ENCODE assay signal across 10 mouse cellular contexts in genomic region chr3:51517878-51518762, GRCm38 (mm10). TPM values are rescaled to one million over a fixed set of nuclear protein-coding genes. Genes with fewer than 3 reads are reported as not detected.
DNase-seq lines count a peak whose midpoint lies in the region; TF ChIP-seq lines count a peak whose summit lies in the region.
"Had no signal": no experiment of that assay in that cellular context is flagged by ENCODE, and none has a peak within 500 bp of the region (broad histone marks: within the 10 kb centered on the region; RNA-seq: fewer than 3 reads in every experiment).

No protein-coding gene starts in this region.

- WGBS in lung, adult 2 months: 74% methylated on average over 12 of the region's 12 CpGs
- WGBS in macrophage (ENCODE audit: missing documents): 32% methylated on average over 12 of the region's 12 CpGs

- no peaks in the 10 kb centered on the region for H3K27me3 ChIP-seq in erythroblast, embryonic 14.5 days (ENCODE audit: control insufficient read depth)
- H3K27me3 ChIP-seq: heart, embryonic 15.5 days had no signal

- H3K36me3 ChIP-seq in erythroblast, embryonic 14.5 days (ENCODE audit: control insufficient read depth): peaks cover 3% of the 10 kb centered on the region
- H3K36me3 ChIP-seq in macrophage (ENCODE audit: inconsistent target): peaks cover 26% of the 10 kb centered on the region; the same call in 1 of the 2 replicates

- DNase-seq in lung, postnatal 36 days: peak; percentile 45
- DNase-seq in lung, adult 2 months: no peak
- no peak for DNase-seq in cerebellum, postnatal 25 days
- no peak for DNase-seq in adrenal gland, postnatal 10 days
- no peak for DNase-seq in layer of hippocampus, postnatal 14 days (ENCODE audit: low spot score in 2 of 2)
- DNase-seq: lung, embryonic 14.5 days; thymus, postnatal 14 days had no signal

- H3K4me3 ChIP-seq in lung, adult 2 months (replicated peaks; ENCODE audit: extremely low read depth, low read depth, low read length): no peak overlapping the region
- peak overlapping the region; percentile 43 for H3K4me3 ChIP-seq in erythroblast, embryonic 14.5 days (replicated peaks)
- no peak overlapping the region for H3K4me3 ChIP-seq in macrophage (ENCODE audit: inconsistent target)
- H3K4me3 ChIP-seq: heart, embryonic 15.5 days had no signal

- peak overlapping the region; percentile 58 for H3K27ac ChIP-seq in macrophage
- H3K27ac ChIP-seq: heart, embryonic 15.5 days had no signal

- no peak for TF ChIP-seq CTCF in lung, adult 2 months (IDR thresholded peaks at IDR 0.05; ENCODE audit: insufficient read depth, low read length)

- TF ChIP-seq POLR2A in lung, adult 2 months (IDR thresholded peaks at IDR 0.05; ENCODE audit: borderline replicate concordance, extremely low read depth, low read depth, low read length): no peak

- H3K79me2 ChIP-seq in macrophage (ENCODE audit: inconsistent target): no peaks in the 10 kb centered on the region

- no peaks in the 10 kb centered on the region for H3K9me3 ChIP-seq in erythroblast, embryonic 14.5 days (ENCODE audit: control insufficient read depth, low read length)
- H3K9me3 ChIP-seq: heart, embryonic 15.5 days had no signal

- no peaks in the 10 kb centered on the region for H3K4me1 ChIP-seq in lung, adult 2 months (ENCODE audit: control insufficient read depth, insufficient read depth, low read length)
- H3K4me1 ChIP-seq in erythroblast, embryonic 14.5 days (ENCODE audit: control insufficient read depth): peaks cover 30% of the 10 kb centered on the region

RNA-seq across cellular contexts. Expression of gene Rab33b, which starts 34.4 kb away (rescaled TPM):
- polyA plus RNA-seq in lung, adult 2 months (2012; rRNA removed): 12.9 and 16.6 TPM in 2 replicates
- 0.09 and 0.18 TPM in 2 replicates for polyA plus RNA-seq in erythroblast, embryonic 14.5 days (2012)
- 10 to 100 TPM in 14 of 26 experiments, 1 to 10 TPM in 12; 3.4 to 23.0 (median 10.2) TPM for total RNA-seq in macrophage (2018; cell fraction: chromatin; rRNA removed)
- 10 to 100 TPM in 14 of 26 experiments, 1 to 10 TPM in 12; 6.6 to 13.8 (median 10.0) TPM for total RNA-seq in macrophage (2018; cell fraction: cytosol; rRNA removed)
- total RNA-seq in macrophage (2018; cell fraction: nucleus; rRNA removed): 10 to 100 TPM in 22 of 26 experiments, 1 to 10 TPM in 4; 7.1 to 31.1 (median 15.7) TPM
- polyA plus RNA-seq in macrophage (2018): 7.2 to 11.2 TPM (median 8.8 TPM) in 3 replicates
- total RNA-seq in adrenal gland, postnatal 10 days (2021): 10 to 100 TPM; 13.8 to 14.6 TPM
- total RNA-seq in layer of hippocampus, postnatal 14 days (2021): 10 to 100 TPM; 24.0 to 27.1 TPM

RNA-seq across cellular contexts. Expression of gene Setd7, which starts 42.6 kb away (rescaled TPM):
- polyA plus RNA-seq in lung, adult 2 months (2012; rRNA removed): 16.8 and 23.5 TPM in 2 replicates
- 0.02 and 0.24 TPM in 2 replicates for polyA plus RNA-seq in erythroblast, embryonic 14.5 days (2012)
- total RNA-seq in macrophage (2018; cell fraction: chromatin; rRNA removed): 100 to 1,000 TPM in 1 of 26 experiments, 10 to 100 TPM in 25; 14.5 to 104 (median 51.2) TPM
- total RNA-seq in macrophage (2018; cell fraction: cytosol; rRNA removed): 10 to 100 TPM in 25 of 26 experiments, 1 to 10 TPM in 1; 9.5 to 42.1 (median 20.2) TPM
- 10 to 100 TPM; 15.2 to 83.8 (median 34.3) TPM for total RNA-seq in macrophage (2018; cell fraction: nucleus; rRNA removed)
- 11.1 to 27.1 TPM (median 17.9 TPM) in 3 replicates for polyA plus RNA-seq in macrophage (2018)
- total RNA-seq in adrenal gland, postnatal 10 days (2021): 10 to 100 TPM; 30.9 to 32.6 TPM
- 10 to 100 TPM; 88.8 to 95.4 TPM for total RNA-seq in layer of hippocampus, postnatal 14 days (2021)
